Mouse (Mus musculus) hindbrain, embryonic 13.5 days (tissue): ENCODE results near the gene Epb41l4b. TPM values are rescaled to one million over a fixed set of nuclear protein-coding genes. Genes with fewer than 3 reads are reported as not detected.

ENCODE experiments used
- ATAC-seq: fragments of 200-750 bp; cut with Nextera tagmentation; 2 replicates; pipeline ENCODE4 v1.8.0; 2017; ENCODE audit warnings: moderate TSS enrichment; ENCODE audit not compliant: low FRiP score
- H3K27ac ChIP-seq: fragments of 300-500 bp; sonication (generic); 2 replicates; pipeline ENCODE4 v1.5.1; 2015; ENCODE audit warnings: inconsistent platforms, mild to moderate bottlenecking, moderate library complexity
- H3K27me3 ChIP-seq: fragments of 300-500 bp; sonication (generic); 2 replicates; pipeline ENCODE4 v1.6.1; 2015; ENCODE audit warnings: mild to moderate bottlenecking, inconsistent platforms
- H3K36me3 ChIP-seq: fragments of 300-500 bp; sonication (generic); 2 replicates; pipeline ENCODE4 v1.6.1; 2015; ENCODE audit warnings: mild to moderate bottlenecking, inconsistent platforms
- H3K4me1 ChIP-seq: fragments of 300-500 bp; sonication (generic); replicated peaks from 2 replicates; pipeline ENCODE4 v1.6.1; 2015; ENCODE audit warnings: inconsistent platforms
- H3K4me2 ChIP-seq: fragments of 300-500 bp; sonication (generic); 2 replicates; pipeline ENCODE4 v1.6.1; 2015; ENCODE audit warnings: inconsistent platforms, mild to moderate bottlenecking, moderate library complexity
- H3K4me3 ChIP-seq: fragments of 300-500 bp; sonication (generic); 2 replicates; pipeline ENCODE4 v1.5.1; 2015; ENCODE audit warnings: mild to moderate bottlenecking, inconsistent platforms
- H3K9ac ChIP-seq: fragments of 300-500 bp; sonication (generic); 2 replicates; pipeline ENCODE4 v1.6.1; 2015; ENCODE audit warnings: mild to moderate bottlenecking, inconsistent platforms
- H3K9me3 ChIP-seq: fragments of 300-500 bp; sonication (generic); 2 replicates; pipeline ENCODE4 v1.6.1; 2016; ENCODE audit warnings: inconsistent platforms
- WGBS: fragments of 180-500 bp; shearing (Covaris S2); methylation state at CpG from one replicate; pipeline ENCODE4 v1.1.7; 2015; 5-methylcytosine and 5-hydroxymethylcytosine counted together
- polyA plus RNA-seq: library from polyadenylated mRNA; unstranded; fragments of >200 nt; fragmentation: Nextera tagmentation; extraction: Ambion mirVana; gene quantifications from 2 replicates; pipeline ENCODE4 v1.2.1, GENCODE M21; 2015

Gene Epb41l4b
- polyA plus RNA-seq, 1 experiment from 2014 or later, result 1.7 TPM

DNA sequence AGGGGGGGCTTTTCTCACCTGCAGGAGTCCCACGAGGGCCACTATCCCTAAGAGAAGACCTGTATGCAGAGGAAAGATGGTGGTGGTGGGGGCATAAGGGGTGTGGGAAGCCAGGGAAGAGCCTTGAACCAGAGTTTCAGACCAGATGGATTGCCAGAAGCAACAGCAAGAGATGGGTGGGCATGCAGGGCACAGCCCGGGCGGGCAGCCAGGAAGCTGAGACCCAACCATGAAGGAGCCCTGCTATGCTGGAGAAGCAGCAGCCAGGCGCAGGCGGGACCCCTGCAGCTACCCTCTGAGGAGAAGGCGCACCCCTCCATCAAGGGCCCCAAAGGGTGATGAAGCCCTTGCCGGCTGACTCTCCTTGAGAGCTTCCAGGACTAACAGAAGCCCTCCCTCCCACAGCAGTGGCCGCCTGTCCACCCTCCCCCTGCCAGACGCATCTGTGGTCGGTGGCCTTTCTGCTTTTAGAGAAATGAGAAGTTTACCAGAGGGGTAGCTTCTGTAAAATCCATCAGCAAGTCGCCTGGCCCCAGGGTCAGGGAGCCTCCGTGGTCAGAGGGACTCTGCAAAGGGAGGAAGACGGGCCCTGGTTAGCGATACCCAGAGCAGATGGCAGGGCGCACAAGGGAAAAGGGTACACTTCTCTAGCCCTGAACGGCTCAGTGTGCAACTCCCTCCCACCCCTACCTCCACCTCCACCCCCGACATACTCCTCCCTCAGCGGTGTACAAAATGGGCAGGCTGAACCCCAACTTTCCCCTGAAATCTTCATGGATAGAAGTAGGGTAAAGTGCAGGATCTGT lies 126.7 kb downstream of the Epb41l4b start:
- 53% methylated on average over 18 of the region's 18 CpGs for WGBS
- Histone ChIP-seq H3K36me3 (no peaks in the 10 kb centered on the region), H3K4me1 (0 out of 2 replicates have a peak, but pooled peaks cover 4% of the 10 kb centered on the region), H3K27ac (no peak overlapping the region), H3K9ac (peak overlapping the region; percentile 11; the same call in 1 of the 2 replicates), H3K4me3 (no peak overlapping the region), H3K4me2 (no peak overlapping the region), H3K9me3 (no peaks in the 10 kb centered on the region), H3K27me3 (0 out of 2 replicates have a peak, but pooled peaks cover 6% of the 10 kb centered on the region)
- ATAC-seq, result no peak

DNA sequence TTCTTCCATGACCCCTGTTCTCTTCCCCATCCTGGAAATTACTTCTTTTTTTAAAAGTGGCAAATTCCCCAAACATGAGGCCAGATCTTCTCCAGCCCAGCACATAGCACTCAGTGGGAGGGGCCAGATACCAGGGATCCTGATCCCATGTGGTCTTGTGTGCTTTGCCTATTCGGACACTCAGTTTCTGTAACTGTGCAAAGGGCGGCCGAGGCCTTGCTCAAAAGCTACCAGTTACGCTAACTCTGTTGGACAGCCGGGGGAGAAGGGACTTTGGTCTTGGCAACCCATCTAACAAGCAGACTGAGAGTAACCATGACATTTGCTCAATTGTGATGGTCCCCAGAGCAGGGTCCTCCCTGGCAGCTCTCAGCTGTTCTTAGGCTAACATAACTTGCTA lies 128.2 kb downstream of the Epb41l4b start:
- WGBS, result 91% methylated on average over 5 of the region's 5 CpGs
- Histone ChIP-seq H3K36me3 (no peaks in the 10 kb centered on the region), H3K4me3 (no peak overlapping the region), H3K27ac (no peak overlapping the region), H3K4me1 (0 out of 2 replicates have a peak, but pooled peaks cover 4% of the 10 kb centered on the region), H3K9me3 (no peaks in the 10 kb centered on the region), H3K9ac (no peak overlapping the region), H3K4me2 (no peak overlapping the region), H3K27me3 (peaks cover 11% of the 10 kb centered on the region; the same call in 1 of the 2 replicates)
- no peak for ATAC-seq

DNA sequence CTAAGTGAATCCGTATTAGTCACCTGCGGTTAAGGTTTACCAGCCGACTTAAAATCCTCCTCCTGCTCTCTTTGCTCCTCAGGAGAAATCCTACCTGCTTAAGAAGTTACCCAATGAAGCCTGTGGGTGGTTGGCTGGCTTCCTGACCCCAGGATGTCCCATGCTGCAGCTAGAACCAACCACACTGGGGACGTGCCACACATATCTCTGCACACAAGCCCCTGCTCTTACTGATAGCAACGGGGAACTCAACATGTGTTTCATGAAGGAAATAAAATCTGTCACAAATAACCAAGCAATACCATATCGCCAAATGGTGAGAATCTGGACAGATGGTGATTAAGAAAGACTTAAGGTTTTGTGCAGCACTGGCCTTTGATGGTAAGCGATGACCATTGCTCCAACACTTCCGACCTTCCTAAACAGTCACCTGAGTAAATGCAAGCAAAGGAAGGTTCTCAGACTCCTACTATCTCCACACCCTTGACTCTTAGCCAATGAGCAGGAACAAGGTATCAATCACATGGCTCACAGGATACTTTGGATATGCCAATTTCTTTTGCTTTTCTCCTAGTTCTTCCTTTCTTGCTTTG lies 131.7 kb downstream of the Epb41l4b start:
- H3K4me1 ChIP-seq, result no peaks in the 10 kb centered on the region
- no peak overlapping the region for H3K9ac ChIP-seq
- H3K4me3 ChIP-seq, result no peak overlapping the region
- H3K4me2 ChIP-seq, result no peak overlapping the region
- 79% methylated on average over 8 of the region's 8 CpGs for WGBS
- no peak overlapping the region for H3K27ac ChIP-seq
- no peaks in the 10 kb centered on the region for H3K36me3 ChIP-seq
- H3K27me3 ChIP-seq, result peaks cover 11% of the 10 kb centered on the region; the same call in 1 of the 2 replicates
- no peaks in the 10 kb centered on the region for H3K9me3 ChIP-seq
- ATAC-seq, result no peak

DNA sequence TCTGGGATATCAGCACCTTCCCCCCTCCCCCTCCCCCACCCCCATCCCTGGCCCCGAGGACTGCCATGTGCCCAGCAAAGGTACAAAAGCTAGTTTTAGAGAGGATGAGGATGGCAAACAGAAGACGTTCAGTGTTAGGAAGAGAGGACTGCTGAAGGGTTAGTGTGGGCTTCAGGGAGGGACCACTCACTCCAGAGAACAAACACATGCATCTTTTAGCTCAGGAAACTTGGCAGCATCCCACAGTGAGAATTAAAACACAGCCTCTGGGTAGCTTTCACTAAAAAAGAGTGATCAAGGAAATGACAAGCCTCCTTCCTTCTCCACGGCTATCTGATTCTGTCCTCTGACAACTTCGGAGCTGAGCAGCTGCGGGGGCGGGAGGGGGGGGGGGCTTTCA lies 132.3 kb downstream of the Epb41l4b start:
- Histone ChIP-seq H3K27me3 (peaks cover 11% of the 10 kb centered on the region; the same call in 1 of the 2 replicates), H3K36me3 (no peaks in the 10 kb centered on the region), H3K9me3 (no peaks in the 10 kb centered on the region), H3K9ac (no peak overlapping the region), H3K4me1 (no peaks in the 10 kb centered on the region), H3K4me3 (no peak overlapping the region), H3K4me2 (no peak overlapping the region), H3K27ac (no peak overlapping the region)
- 37% methylated on average over 6 of the region's 6 CpGs for WGBS
- ATAC-seq, result no peak

DNA sequence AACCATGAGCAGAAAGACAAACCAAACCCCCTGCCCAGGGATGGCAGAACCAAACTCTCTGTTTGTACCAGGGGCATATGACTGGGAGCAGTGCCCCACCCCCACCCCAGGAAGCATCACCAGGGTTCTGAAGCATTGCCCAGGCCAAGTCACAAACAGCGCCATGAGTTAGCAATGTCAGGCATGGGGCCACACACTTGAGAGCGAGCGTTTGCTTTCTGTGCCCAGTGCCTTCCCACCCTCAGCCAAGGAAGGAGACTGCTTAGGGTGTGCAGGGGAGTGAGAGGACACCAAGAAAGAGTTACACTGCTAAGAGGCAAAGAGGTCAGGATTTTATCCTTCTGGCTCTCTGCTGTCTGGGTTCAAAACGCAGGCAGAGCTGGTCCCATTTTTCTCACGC lies 132.8 kb downstream of the Epb41l4b start:
- Histone ChIP-seq H3K27ac (no peak overlapping the region), H3K9ac (no peak overlapping the region), H3K4me1 (no peaks in the 10 kb centered on the region), H3K4me2 (no peak overlapping the region), H3K9me3 (no peaks in the 10 kb centered on the region), H3K27me3 (peaks cover 11% of the 10 kb centered on the region; the same call in 1 of the 2 replicates), H3K36me3 (no peaks in the 10 kb centered on the region), H3K4me3 (no peak overlapping the region)
- WGBS, result 44% methylated on average over 5 of the region's 5 CpGs
- ATAC-seq, result no peak

DNA sequence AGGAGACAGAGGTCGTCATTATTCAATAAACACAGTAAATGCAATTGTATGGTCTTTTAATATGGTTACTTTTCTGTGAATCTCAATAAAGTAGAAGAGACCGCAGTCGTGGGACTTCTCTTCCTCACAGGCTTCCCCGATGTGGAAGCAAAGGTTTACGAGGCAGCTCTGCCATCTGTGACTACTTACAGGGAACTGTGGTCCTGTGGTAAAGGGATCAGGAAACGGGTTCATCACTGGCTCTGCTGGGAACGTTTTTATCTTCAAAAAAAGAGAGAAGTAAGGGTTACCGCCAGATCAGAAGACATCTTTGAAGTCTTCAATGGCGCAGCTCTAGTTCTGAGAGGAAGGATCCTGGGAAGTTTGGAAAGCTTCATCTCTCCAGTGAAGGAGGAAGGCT lies 135.5 kb downstream of the Epb41l4b start:
- no peaks in the 10 kb centered on the region for H3K9me3 ChIP-seq
- no peak overlapping the region for H3K9ac ChIP-seq
- H3K4me2 ChIP-seq, result no peak overlapping the region
- H3K27ac ChIP-seq, result no peak overlapping the region
- no peak for ATAC-seq
- H3K36me3 ChIP-seq, result no peaks in the 10 kb centered on the region
- H3K27me3 ChIP-seq, result peaks cover 15% of the 10 kb centered on the region; the same call in 1 of the 2 replicates
- 84% methylated on average over 9 of the region's 9 CpGs for WGBS
- H3K4me1 ChIP-seq, result peaks cover 13% of the 10 kb centered on the region
- H3K4me3 ChIP-seq, result no peak overlapping the region

DNA sequence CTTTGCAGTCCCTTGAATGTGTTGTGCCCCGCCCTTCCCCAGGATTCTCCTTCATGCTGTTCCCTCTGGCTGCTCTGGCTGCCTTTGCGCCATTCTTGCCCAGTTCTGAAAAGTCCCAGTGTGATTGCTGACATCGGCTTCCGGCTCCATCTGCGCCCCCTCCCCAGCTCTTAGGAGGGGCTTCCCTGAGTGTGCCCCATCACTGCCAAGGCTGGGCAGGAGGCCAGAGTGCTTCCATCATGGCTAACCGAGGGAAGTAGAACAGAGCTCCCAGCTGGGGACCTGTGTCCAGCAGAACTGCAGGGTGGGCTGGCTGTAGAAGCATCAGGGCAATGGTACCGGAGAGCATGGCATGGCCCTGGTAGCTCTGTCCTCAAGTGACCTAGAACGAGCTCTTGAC lies 138.2 kb downstream of the Epb41l4b start:
- 69% methylated on average over 8 of the region's 8 CpGs for WGBS
- Histone ChIP-seq H3K4me3 (no peak overlapping the region), H3K4me1 (peaks cover 16% of the 10 kb centered on the region), H3K4me2 (no peak overlapping the region), H3K27me3 (0 out of 2 replicates have a peak, but pooled peaks cover 4% of the 10 kb centered on the region), H3K36me3 (no peaks in the 10 kb centered on the region), H3K9me3 (no peaks in the 10 kb centered on the region), H3K27ac (no peak overlapping the region), H3K9ac (no peak overlapping the region)
- peak; percentile 50; the same call in 1 of the 2 replicates for ATAC-seq

DNA sequence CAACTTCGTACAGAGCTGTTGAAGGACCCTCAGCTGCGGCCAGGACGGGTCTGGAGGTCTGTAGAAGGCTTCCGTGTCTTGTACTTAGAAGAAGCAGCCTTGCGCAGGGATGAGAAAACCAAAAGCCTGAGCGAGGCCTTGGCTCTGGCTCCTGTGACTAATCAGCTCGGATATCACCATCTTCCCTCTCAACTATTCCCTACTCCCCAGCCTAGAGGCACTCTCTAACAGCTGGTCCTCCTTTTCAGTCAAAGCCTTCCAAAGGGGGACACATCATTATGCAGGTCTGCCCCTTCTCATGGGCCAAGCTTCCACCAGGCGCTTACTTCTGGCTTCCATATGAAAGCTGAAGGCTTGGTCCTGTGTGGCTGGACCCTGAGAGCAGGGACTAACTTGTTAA lies 139.4 kb downstream of the Epb41l4b start:
- no peaks in the 10 kb centered on the region for H3K36me3 ChIP-seq
- no peaks in the 10 kb centered on the region for H3K9me3 ChIP-seq
- H3K4me3 ChIP-seq, result no peak overlapping the region
- 0 out of 2 replicates have a peak, but pooled peaks cover 4% of the 10 kb centered on the region for H3K27me3 ChIP-seq
- H3K4me1 ChIP-seq, result peaks cover 16% of the 10 kb centered on the region
- no peak overlapping the region for H3K27ac ChIP-seq
- 84% methylated on average over 8 of the region's 8 CpGs for WGBS
- 0 out of 2 replicates have a peak, but pooled peaks have one; percentile 21 for ATAC-seq
- H3K4me2 ChIP-seq, result no peak overlapping the region
- H3K9ac ChIP-seq, result no peak overlapping the region

DNA sequence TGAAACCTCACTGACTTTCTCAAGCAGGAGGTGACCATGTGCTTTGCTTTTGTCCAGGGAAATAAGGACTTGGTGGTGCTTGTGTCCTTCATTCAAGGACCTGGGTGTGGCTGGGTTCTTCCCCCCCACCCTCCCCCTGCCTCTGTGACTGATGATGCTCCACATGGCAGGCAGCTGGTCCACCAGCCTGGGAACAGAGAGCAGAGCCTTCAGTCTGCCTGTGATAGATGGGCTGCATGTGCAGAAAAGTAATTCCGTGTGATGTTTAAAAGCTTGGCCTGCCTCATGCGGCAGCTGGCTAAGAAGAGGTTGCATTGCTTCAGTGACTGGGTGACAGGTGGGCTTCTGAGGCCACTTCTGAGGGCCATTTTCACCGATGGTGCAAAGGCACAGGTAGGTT lies 140.5 kb downstream of the Epb41l4b start:
- peak; percentile 62; the same call in 1 of the 2 replicates for ATAC-seq
- Histone ChIP-seq H3K4me2 (no peak overlapping the region), H3K27me3 (0 out of 2 replicates have a peak, but pooled peaks cover 4% of the 10 kb centered on the region), H3K36me3 (no peaks in the 10 kb centered on the region), H3K9me3 (no peaks in the 10 kb centered on the region), H3K27ac (no peak overlapping the region), H3K4me1 (peaks cover 16% of the 10 kb centered on the region), H3K4me3 (no peak overlapping the region), H3K9ac (no peak overlapping the region)
- 43% methylated on average over 3 of the region's 3 CpGs for whole genome bisulfite sequencing

DNA sequence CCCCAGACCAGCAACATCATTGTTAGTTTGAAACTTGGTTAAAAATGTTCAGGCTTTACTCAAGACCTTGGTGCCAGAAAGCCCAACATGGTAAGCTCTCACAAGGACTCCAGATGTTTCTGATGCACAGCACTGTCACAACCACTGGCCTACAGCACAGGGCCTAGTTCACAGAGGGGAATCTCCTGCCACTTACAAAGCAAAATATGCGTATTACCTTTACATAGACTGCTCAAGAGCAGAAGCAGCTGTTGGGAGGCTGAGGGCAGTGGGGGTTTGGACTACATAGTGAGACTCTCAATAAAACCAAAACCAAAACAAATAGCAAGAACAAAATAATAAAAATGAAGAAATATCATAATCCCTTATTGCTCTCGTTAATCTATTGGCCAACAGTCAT lies 141.8 kb downstream of the Epb41l4b start:
- Histone ChIP-seq H3K27ac (no peak overlapping the region), H3K27me3 (0 out of 2 replicates have a peak, but pooled peaks cover 4% of the 10 kb centered on the region), H3K9me3 (no peaks in the 10 kb centered on the region), H3K4me3 (no peak overlapping the region), H3K4me2 (no peak overlapping the region), H3K9ac (no peak overlapping the region), H3K36me3 (peaks cover 3% of the 10 kb centered on the region; the same call in 1 of the 2 replicates), H3K4me1 (peaks cover 16% of the 10 kb centered on the region)
- WGBS, result 99% methylated on average over 2 of the region's 2 CpGs
- no peak for ATAC-seq

DNA sequence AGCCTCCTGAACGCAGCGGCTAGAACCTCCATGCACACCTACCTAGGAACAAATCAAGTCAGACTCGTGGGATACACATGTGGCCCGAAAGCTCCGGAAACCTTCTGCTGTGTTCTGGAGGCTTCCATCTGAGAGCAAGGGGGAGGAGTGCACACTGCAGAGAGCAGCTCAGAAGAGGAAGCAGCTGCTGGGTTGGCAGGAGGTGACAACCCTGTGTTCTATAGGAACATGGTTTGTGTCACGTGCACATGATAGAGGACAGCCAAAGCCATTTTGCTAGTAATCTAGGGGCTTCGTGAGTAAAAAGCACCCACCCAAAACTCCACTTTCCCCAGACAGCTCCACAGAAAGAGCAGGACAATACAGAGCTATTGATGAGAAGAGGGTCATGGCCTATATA lies 149.9 kb downstream of the Epb41l4b start:
- ATAC-seq, result no peak
- Histone ChIP-seq H3K36me3 (peaks cover 4% of the 10 kb centered on the region; the same call in 1 of the 2 replicates), H3K4me3 (no peak overlapping the region), H3K4me1 (peaks cover 20% of the 10 kb centered on the region), H3K27ac (no peak overlapping the region), H3K4me2 (no peak overlapping the region), H3K9me3 (no peaks in the 10 kb centered on the region), H3K27me3 (peaks cover 20% of the 10 kb centered on the region), H3K9ac (no peak overlapping the region)
- 83% methylated on average over 7 of the region's 7 CpGs for WGBS

DNA sequence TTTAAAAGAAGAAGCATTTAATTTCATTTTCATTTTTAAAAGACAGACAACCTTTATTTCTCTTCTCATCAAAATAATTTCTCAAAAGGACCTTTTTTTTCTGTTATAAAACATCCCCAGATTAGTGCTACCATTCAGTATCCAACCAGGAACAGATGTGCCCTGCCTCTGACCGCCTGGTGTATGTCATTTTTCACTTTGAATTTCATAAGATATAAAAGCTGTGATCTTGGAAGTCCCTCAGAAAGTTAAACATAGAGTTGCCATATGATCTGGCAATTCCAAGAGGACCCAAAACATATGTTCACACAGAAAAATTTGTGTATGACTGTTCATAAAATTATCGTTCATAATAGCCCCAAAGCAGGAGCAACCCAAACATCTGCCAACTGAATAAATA lies 151.3 kb downstream of the Epb41l4b start:
- no peak overlapping the region for H3K4me2 ChIP-seq
- peaks cover 20% of the 10 kb centered on the region for H3K4me1 ChIP-seq
- H3K9me3 ChIP-seq, result no peaks in the 10 kb centered on the region
- 78% methylated on average over 2 of the region's 2 CpGs for WGBS
- peaks cover 20% of the 10 kb centered on the region for H3K27me3 ChIP-seq
- no peak overlapping the region for H3K9ac ChIP-seq
- no peak overlapping the region for H3K27ac ChIP-seq
- no peak overlapping the region for H3K4me3 ChIP-seq
- no peak for ATAC-seq
- peaks cover 4% of the 10 kb centered on the region; the same call in 1 of the 2 replicates for H3K36me3 ChIP-seq
